Mouse (Mus musculus) heart, adult 2 months (tissue): ENCODE measurements at regions not wholly inside any gene's neighbourhood (a gene's known extent, or its start where the extent isn't known, plus 50 kb on each side); places are given as distances from the start of the nearest gene placed in this dataset.

Source experiments
- CTCF ChIP-seq: fragments of 200-600 bp; IDR thresholded peaks from 2 replicates; pipeline ENCODE4 v1.8.1; 2022; ENCODE audit warnings: antibody characterized with exemption, mild to moderate bottlenecking, moderate library complexity
- POLR2A ChIP-seq: fragments of 200-500 bp; IDR thresholded peaks from 2 replicates; pipeline ENCODE4 v1.6.1; 2011; ENCODE audit warnings: mild to moderate bottlenecking, low read depth, low read length, control low read depth; ENCODE audit not compliant: insufficient read depth

DNA sequence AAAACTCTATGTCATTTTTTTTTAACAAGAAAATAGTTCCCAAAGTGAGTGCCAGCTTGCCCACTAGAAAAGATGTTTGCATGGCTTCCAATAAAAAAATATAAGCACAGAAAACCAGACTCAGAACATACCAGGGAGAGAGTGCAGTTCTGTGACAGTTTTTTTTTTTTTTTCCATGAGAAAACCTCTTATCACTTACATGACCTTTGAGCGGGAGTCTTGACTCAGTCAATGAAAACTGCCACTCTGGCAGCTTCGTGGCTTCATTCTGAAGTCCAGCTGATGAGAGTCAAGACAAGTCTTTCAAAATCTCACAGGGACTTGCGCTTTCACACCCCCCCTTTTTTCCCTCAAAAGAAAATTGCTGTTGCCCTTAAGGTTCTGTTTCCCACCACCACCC lies 158.3 kb upstream of the Alg10b start:
- TF ChIP-seq CTCF (no peak), POLR2A (no peak)
